Comparison of ENCODE assay signal across 26 mouse cellular contexts in the genomic region with DNA sequence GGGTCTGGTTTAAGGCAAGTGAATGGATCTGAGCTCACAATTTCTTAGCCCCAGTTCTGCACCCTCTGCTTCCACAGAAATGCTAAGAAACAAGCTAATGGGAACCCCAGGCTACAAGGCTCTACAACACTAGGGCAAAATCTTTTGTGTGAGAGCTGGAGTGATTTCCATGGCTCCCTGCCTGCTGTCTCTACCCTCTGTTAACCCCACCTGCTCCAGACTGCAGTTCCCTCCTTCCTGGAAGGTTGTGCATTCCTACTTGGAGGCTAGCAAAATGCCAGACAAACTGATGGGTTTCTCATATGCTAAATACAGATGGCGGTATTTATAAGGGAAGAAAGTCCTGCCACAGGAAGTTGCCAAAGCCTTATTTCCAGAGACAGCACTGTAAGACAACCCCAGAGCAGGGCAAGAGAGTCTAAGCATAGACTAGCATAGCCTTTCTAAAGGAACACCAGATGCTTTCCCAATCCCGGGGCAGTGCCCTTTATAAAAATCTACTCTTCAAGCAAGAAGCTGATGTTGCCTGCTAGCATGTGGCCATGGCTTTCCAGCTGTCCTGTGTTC.
"Had no signal": no experiment of that assay in that cellular context is flagged by ENCODE, and none has a peak within 500 bp of the region (broad histone marks: within the 10 kb centered on the region; RNA-seq: fewer than 3 reads in every experiment).

No protein-coding gene starts in this region.

- DNase-seq: kidney, postnatal 25 days; layer of hippocampus, adult 9-11 months; liver; lung, adult 18-20 months; lung, postnatal 10 days; lung, postnatal 36 days; retina, postnatal 1 day; right cerebral cortex, postnatal 14 days; right cerebral cortex, postnatal 4 days; thymus, adult 2 months; thymus, postnatal 14 days; thymus, postnatal 4 days had no signal

- H3K27ac ChIP-seq: kidney, postnatal 0 days; layer of hippocampus, adult 2 months; limb, embryonic 10.5 days; limb, embryonic 13.5 days; liver, embryonic 12.5 days; liver, embryonic 15.5 days; lung, embryonic 15.5 days; midbrain, embryonic 10.5 days; midbrain, embryonic 13.5 days; neural tube, embryonic 13.5 days; stomach, postnatal 0 days had no signal

- H3K36me3 ChIP-seq: limb, embryonic 10.5 days; limb, embryonic 13.5 days; liver, embryonic 12.5 days; liver, embryonic 15.5 days; lung, embryonic 15.5 days; midbrain, embryonic 10.5 days; midbrain, embryonic 13.5 days; neural tube, embryonic 13.5 days had no signal

- H3K9me3 ChIP-seq: limb, embryonic 10.5 days; limb, embryonic 13.5 days; liver, embryonic 12.5 days; liver, embryonic 15.5 days; lung, embryonic 15.5 days; midbrain, embryonic 10.5 days; midbrain, embryonic 13.5 days; neural tube, embryonic 13.5 days had no signal

- H3K4me2 ChIP-seq: limb, embryonic 13.5 days; liver, embryonic 12.5 days; liver, embryonic 15.5 days; lung, embryonic 15.5 days; midbrain, embryonic 13.5 days; neural tube, embryonic 13.5 days had no signal

- H3K4me3 ChIP-seq: layer of hippocampus, adult 2 months; limb, embryonic 10.5 days; limb, embryonic 13.5 days; liver, embryonic 12.5 days; liver, embryonic 15.5 days; lung, embryonic 15.5 days; megakaryocyte, embryonic 14.5 days; midbrain, embryonic 10.5 days; midbrain, embryonic 13.5 days; myocyte; neural tube, embryonic 13.5 days had no signal

- H3K27me3 ChIP-seq: limb, embryonic 13.5 days; liver, embryonic 12.5 days; liver, embryonic 15.5 days; lung, embryonic 15.5 days; midbrain, embryonic 13.5 days; neural tube, embryonic 13.5 days had no signal

- H3K4me1 ChIP-seq: limb, embryonic 10.5 days; liver, embryonic 12.5 days; liver, embryonic 15.5 days; lung, embryonic 15.5 days had no signal

- H3K9ac ChIP-seq: limb, embryonic 13.5 days; liver, embryonic 12.5 days; liver, embryonic 15.5 days; lung, embryonic 15.5 days; midbrain, embryonic 13.5 days; neural tube, embryonic 13.5 days had no signal

- ATAC-seq: liver, embryonic 12.5 days; midbrain, embryonic 13.5 days; midbrain, embryonic 16.5 days had no signal
